Comparison of ENCODE assay signal across 15 mouse cellular contexts in genomic region chr2:34592361-34592960, GRCm38 (mm10).
DNase-seq lines count a peak whose midpoint lies in the region; ATAC-seq and TF ChIP-seq lines count a peak whose summit lies in the region.
"Had no signal": no experiment of that assay in that cellular context is flagged by ENCODE, and none has a peak within 500 bp of the region (broad histone marks: within the 10 kb centered on the region; RNA-seq: fewer than 3 reads in every experiment).

No protein-coding gene starts in this region.

- peaks cover 33% of the 10 kb centered on the region for H3K4me1 ChIP-seq in heart, embryonic 11.5 days (ENCODE audit: control insufficient read depth, insufficient read depth, low read length)
- H3K4me1 ChIP-seq in limb, embryonic 11.5 days (ENCODE audit: control insufficient read depth, insufficient read depth, low read length): 0 out of 2 replicates have a peak, but pooled peaks cover 3% of the 10 kb centered on the region
- H3K4me1 ChIP-seq in limb, embryonic 10.5 days: peaks cover 47% of the 10 kb centered on the region
- no peaks in the 10 kb centered on the region for H3K4me1 ChIP-seq in intestine, postnatal 0 days (replicated peaks; ENCODE audit: control insufficient read depth, insufficient read depth, low read length)
- H3K4me1 ChIP-seq: midbrain, embryonic 15.5 days had no signal

- WGBS in heart, embryonic 11.5 days (ENCODE audit: insufficient replicate concordance): 44% methylated on average over 8 of the region's 8 CpGs
- WGBS in limb, embryonic 11.5 days: 42% methylated on average over 8 of the region's 8 CpGs
- 52% methylated on average over 8 of the region's 8 CpGs for WGBS in limb, embryonic 10.5 days
- 71% methylated on average over 8 of the region's 8 CpGs for WGBS in intestine, postnatal 0 days

- H3K27me3 ChIP-seq in heart, embryonic 11.5 days (ENCODE audit: control insufficient read depth, insufficient read depth, low read length): no peaks in the 10 kb centered on the region
- no peaks in the 10 kb centered on the region for H3K27me3 ChIP-seq in limb, embryonic 11.5 days (ENCODE audit: control insufficient read depth, insufficient read depth, low read length)
- no peaks in the 10 kb centered on the region for H3K27me3 ChIP-seq in limb, embryonic 10.5 days (ENCODE audit: low read depth, poor library complexity, severe bottlenecking)
- H3K27me3 ChIP-seq in intestine, postnatal 0 days (replicated peaks; ENCODE audit: control insufficient read depth, insufficient read depth, low read length): no peaks in the 10 kb centered on the region
- H3K27me3 ChIP-seq: forebrain, embryonic 13.5 days; midbrain, embryonic 15.5 days; Patski had no signal

- no peak overlapping the region for H3K4me3 ChIP-seq in heart, embryonic 11.5 days (ENCODE audit: low read depth, low read length)
- H3K4me3 ChIP-seq in limb, embryonic 11.5 days (ENCODE audit: low read depth, low read length): no peak overlapping the region
- no peak overlapping the region for H3K4me3 ChIP-seq in limb, embryonic 10.5 days
- no peak overlapping the region for H3K4me3 ChIP-seq in intestine, postnatal 0 days (ENCODE audit: low read depth, low read length)
- H3K4me3 ChIP-seq: forebrain, embryonic 13.5 days; midbrain, embryonic 15.5 days had no signal

- no peak for ATAC-seq in heart, embryonic 11.5 days (replicated peaks; ENCODE audit: insufficient number of reproducible peaks, low FRiP score, low TSS enrichment)
- 0 out of 2 replicates have a peak, but pooled peaks have one; percentile 60 for ATAC-seq in limb, embryonic 11.5 days (ENCODE audit: insufficient number of reproducible peaks, low FRiP score, low TSS enrichment, low read depth)
- no peak for ATAC-seq in intestine, postnatal 0 days
- ATAC-seq: forebrain, embryonic 13.5 days; hindbrain, embryonic 16.5 days; midbrain, embryonic 15.5 days; Patski had no signal

- DNase-seq in heart, adult 11 months: no peak
- no peak for DNase-seq in limb, embryonic 11.5 days (ENCODE audit: low spot score)
- no peak for DNase-seq in limb, embryonic 10.5 days (ENCODE audit: low spot score)
- DNase-seq in thymus, postnatal 4 days: no peak
- no peak for DNase-seq in left cerebral cortex, postnatal 36 days (ENCODE audit: low spot score in 2 of 2)
- DNase-seq: cerebellum, adult 9-10 months; left cerebral cortex, postnatal 4 days; lung, adult 2 months; thymus, adult 18-20 months had no signal

- H3K36me3 ChIP-seq in heart, embryonic 11.5 days (ENCODE audit: control insufficient read depth, insufficient read depth, low read length): no peaks in the 10 kb centered on the region
- H3K36me3 ChIP-seq in limb, embryonic 11.5 days (ENCODE audit: control insufficient read depth, insufficient read depth, low read length): no peaks in the 10 kb centered on the region
- H3K36me3 ChIP-seq in limb, embryonic 10.5 days: no peaks in the 10 kb centered on the region
- H3K36me3 ChIP-seq in intestine, postnatal 0 days (ENCODE audit: control insufficient read depth, insufficient read depth): no peaks in the 10 kb centered on the region
- H3K36me3 ChIP-seq: midbrain, embryonic 15.5 days had no signal

- no peak overlapping the region; the same call in 1 of the 2 replicates for H3K9ac ChIP-seq in heart, embryonic 11.5 days (ENCODE audit: low read depth, low read length)
- no peak overlapping the region for H3K9ac ChIP-seq in limb, embryonic 11.5 days (ENCODE audit: low read length)
- H3K9ac ChIP-seq in intestine, postnatal 0 days (ENCODE audit: low read depth, low read length): no peak overlapping the region
- H3K9ac ChIP-seq: forebrain, embryonic 13.5 days; midbrain, embryonic 15.5 days had no signal

- no peaks in the 10 kb centered on the region for H3K9me3 ChIP-seq in heart, embryonic 11.5 days (replicated peaks; ENCODE audit: control insufficient read depth, low read length)
- no peaks in the 10 kb centered on the region for H3K9me3 ChIP-seq in limb, embryonic 11.5 days (ENCODE audit: control insufficient read depth, low read length)
- no peaks in the 10 kb centered on the region for H3K9me3 ChIP-seq in limb, embryonic 10.5 days (replicated peaks)
- no peaks in the 10 kb centered on the region for H3K9me3 ChIP-seq in intestine, postnatal 0 days (ENCODE audit: control insufficient read depth)
- H3K9me3 ChIP-seq: forebrain, embryonic 13.5 days; midbrain, embryonic 15.5 days had no signal

- intact Hi-C loops in left cerebral cortex, postnatal 36 days (cut with DNase I): no loop called here

- peak overlapping the region; percentile 96 for H3K27ac ChIP-seq in heart, embryonic 11.5 days (ENCODE audit: low read depth, low read length)
- no peak overlapping the region for H3K27ac ChIP-seq in limb, embryonic 11.5 days (replicated peaks; ENCODE audit: low read depth, low read length)
- no peak overlapping the region for H3K27ac ChIP-seq in limb, embryonic 10.5 days
- peak overlapping the region; percentile 37; the same call in 1 of the 2 replicates for H3K27ac ChIP-seq in intestine, postnatal 0 days (ENCODE audit: low read depth, low read length)
- H3K27ac ChIP-seq: forebrain, embryonic 13.5 days; midbrain, embryonic 15.5 days had no signal

- peak overlapping the region; percentile 49; the same call in 1 of the 2 replicates for H3K4me2 ChIP-seq in heart, embryonic 11.5 days
- no peak overlapping the region for H3K4me2 ChIP-seq in limb, embryonic 11.5 days (ENCODE audit: low read depth, severe bottlenecking)
- H3K4me2 ChIP-seq in intestine, postnatal 0 days (replicated peaks; ENCODE audit: low read depth): no peak overlapping the region
- H3K4me2 ChIP-seq: forebrain, embryonic 13.5 days; midbrain, embryonic 15.5 days had no signal

- TF ChIP-seq CTCF in intestine, postnatal 0 days (IDR thresholded peaks at IDR 0.05; ENCODE audit: low read depth): no peak

Comparison
In these comparisons a context has a peak if more than half of its experiments do, and no peak if none do; other contexts are left out.
1. H3K27ac ChIP-seq: peak in heart, embryonic 11.5 days (single experiment) and intestine, postnatal 0 days (single experiment); none in limb, embryonic 11.5 days (single experiment) and limb, embryonic 10.5 days (single experiment).